13 mouse cellular contexts compared by ENCODE assay signal in the genomic region with DNA sequence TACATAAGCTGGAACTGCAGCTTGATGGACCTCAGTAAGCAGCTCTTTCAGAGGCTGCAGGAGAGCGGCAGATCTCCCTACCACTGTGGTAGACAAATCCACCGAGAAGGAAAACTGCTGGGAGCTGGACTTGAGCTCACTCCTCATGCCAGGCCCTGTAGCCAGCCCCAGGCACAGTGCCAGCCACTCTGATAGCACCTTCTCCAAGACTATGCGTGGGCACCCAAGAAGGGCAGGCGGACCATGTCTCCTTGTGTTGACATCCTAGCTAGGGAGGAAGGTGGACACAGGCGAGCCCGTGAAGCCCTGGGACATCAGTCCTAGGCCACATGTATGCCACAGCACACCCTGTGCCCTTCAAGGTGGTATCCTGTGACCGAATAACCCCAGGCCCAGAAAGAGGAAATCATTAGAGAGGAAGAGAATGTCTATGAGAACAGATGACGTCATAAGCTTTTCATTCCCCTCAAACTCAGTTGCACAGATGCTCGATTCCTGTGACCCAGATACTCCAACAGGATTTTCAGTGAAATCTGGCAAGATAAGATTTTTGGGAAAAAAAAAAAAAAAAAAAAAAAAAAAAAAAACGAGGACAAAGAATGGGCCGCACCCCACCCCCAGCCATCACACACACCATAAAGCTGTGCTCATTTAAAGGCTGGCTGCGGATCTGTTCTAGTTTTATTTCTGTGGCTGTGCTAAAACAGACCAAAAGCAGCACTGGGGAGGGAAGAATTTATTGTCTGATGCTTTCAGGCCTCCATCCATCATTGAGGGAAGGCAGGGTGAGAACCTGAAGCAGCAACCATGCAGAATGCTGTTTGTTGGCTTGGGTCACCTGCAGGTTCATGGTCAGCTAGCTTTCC. TPM values are rescaled to one million over a fixed set of nuclear protein-coding genes. Genes with fewer than 3 reads are reported as not detected.
DNase-seq lines count a peak whose midpoint lies in the region; ATAC-seq and TF ChIP-seq lines count a peak whose summit lies in the region.
"Had no signal": no experiment of that assay in that cellular context is flagged by ENCODE, and none has a peak within 500 bp of the region (broad histone marks: within the 10 kb centered on the region; RNA-seq: fewer than 3 reads in every experiment).

No protein-coding gene starts in this region.

- H3K27ac ChIP-seq in layer of hippocampus, adult 2 months = peak overlapping the region; percentile 79
- H3K27ac ChIP-seq in forebrain, embryonic 15.5 days (replicated peaks) = peak overlapping the region; percentile 55
- peak overlapping the region; percentile 68 for H3K27ac ChIP-seq in olfactory bulb, adult 2 months (ENCODE audit: insufficient read depth, low read depth, low read length)
- no peak overlapping the region for H3K27ac ChIP-seq in embryonic facial prominence, embryonic 10.5 days (replicated peaks)
- H3K27ac ChIP-seq: midbrain, embryonic 15.5 days had no signal

- 61% methylated on average over 12 of the region's 12 CpGs for WGBS in forebrain, embryonic 15.5 days
- WGBS in olfactory bulb, adult 2 months = 37% methylated on average over 12 of the region's 12 CpGs
- 91% methylated on average over 12 of the region's 12 CpGs for WGBS in embryonic facial prominence, embryonic 10.5 days

- H3K4me2 ChIP-seq in forebrain, embryonic 15.5 days (replicated peaks) = no peak overlapping the region
- H3K4me2 ChIP-seq: midbrain, embryonic 15.5 days had no signal

- no peaks in the 10 kb centered on the region for H3K27me3 ChIP-seq in forebrain, embryonic 15.5 days
- no peaks in the 10 kb centered on the region for H3K27me3 ChIP-seq in embryonic facial prominence, embryonic 10.5 days (replicated peaks; ENCODE audit: low read depth, poor library complexity, severe bottlenecking)
- H3K27me3 ChIP-seq: midbrain, embryonic 15.5 days had no signal

- H3K36me3 ChIP-seq in forebrain, embryonic 15.5 days = peaks cover 36% of the 10 kb centered on the region
- no peaks in the 10 kb centered on the region; the same call in 1 of the 2 replicates for H3K36me3 ChIP-seq in embryonic facial prominence, embryonic 10.5 days (replicated peaks)

- H3K4me3 ChIP-seq in layer of hippocampus, adult 2 months = no peak overlapping the region
- no peak overlapping the region for H3K4me3 ChIP-seq in forebrain, embryonic 15.5 days
- H3K4me3 ChIP-seq in olfactory bulb, adult 2 months (ENCODE audit: insufficient read depth, low read depth, low read length) = no peak overlapping the region
- H3K4me3 ChIP-seq in embryonic facial prominence, embryonic 10.5 days = no peak overlapping the region
- H3K4me3 ChIP-seq: midbrain, embryonic 15.5 days had no signal

- peak in 1 of 2 experiments; percentile 39 for DNase-seq in layer of hippocampus, adult 2 months (ENCODE audit: low spot score in 2 of 2)
- no peak for DNase-seq in layer of hippocampus, postnatal 25 days (ENCODE audit: extremely low spot score in 1 of 2, low spot score in 1 of 2)
- DNase-seq in cerebellum, adult 11-12 months = peak; percentile 79
- no peak for DNase-seq in adrenal gland, postnatal 4 days (ENCODE audit: low spot score in 2 of 2)
- no peak for DNase-seq in embryo, embryonic 10.5 days (ENCODE audit: low spot score)
- no peak for DNase-seq in embryonic facial prominence, embryonic 10.5 days (ENCODE audit: low spot score)
- DNase-seq: kidney, adult 11 months; thymus, postnatal 25 days had no signal

- ATAC-seq in forebrain, embryonic 15.5 days (replicated peaks) = no peak
- ATAC-seq: midbrain, embryonic 15.5 days had no signal

- no peak for TF ChIP-seq POLR2A in olfactory bulb, adult 2 months (IDR thresholded peaks at IDR 0.05; ENCODE audit: insufficient read depth, low read depth, low read length)

- peaks cover 53% of the 10 kb centered on the region for H3K4me1 ChIP-seq in forebrain, embryonic 15.5 days
- H3K4me1 ChIP-seq in olfactory bulb, adult 2 months (ENCODE audit: control insufficient read depth, insufficient read depth, low read length) = peaks cover 37% of the 10 kb centered on the region
- peaks cover 18% of the 10 kb centered on the region for H3K4me1 ChIP-seq in embryonic facial prominence, embryonic 10.5 days

- H3K9me3 ChIP-seq in forebrain, embryonic 15.5 days = no peaks in the 10 kb centered on the region
- H3K9me3 ChIP-seq in embryonic facial prominence, embryonic 10.5 days = no peaks in the 10 kb centered on the region
- H3K9me3 ChIP-seq: midbrain, embryonic 15.5 days had no signal

- no peak for TF ChIP-seq CTCF in layer of hippocampus, adult 2 months (conservative IDR thresholded peaks at IDR 0.05)
- TF ChIP-seq CTCF in olfactory bulb, adult 2 months (IDR thresholded peaks at IDR 0.05; ENCODE audit: insufficient read depth, low read depth, low read length) = no peak

- H3K9ac ChIP-seq in forebrain, embryonic 15.5 days (replicated peaks) = no peak overlapping the region
- H3K9ac ChIP-seq: midbrain, embryonic 15.5 days had no signal

RNA-seq across cellular contexts. Expression of a gene that starts 18.1 kb away (rescaled TPM):
- total RNA-seq in layer of hippocampus, adult 2 months (2021) = 100 to 1,000 TPM; 609 to 644 TPM
- total RNA-seq in layer of hippocampus, postnatal 25 days (2021) = 100 to 1,000 TPM; 592 to 639 TPM
- polyA plus RNA-seq in forebrain, embryonic 15.5 days (2015; fragmentation: Nextera tagmentation; extraction: Ambion mirVana) = 336 and 351 TPM in 2 replicates
- 456 and 729 TPM in 2 replicates for polyA plus RNA-seq in olfactory bulb, adult 2 months (2012; ENCODE audit: insufficient read depth, insufficient read length, low replicate concordance, missing spikeins)
- 10 to 100 TPM; 36.0 to 45.0 TPM for total RNA-seq in adrenal gland, postnatal 4 days (2021)
- 23.9 and 27.5 TPM in 2 replicates for polyA plus RNA-seq in embryonic facial prominence, embryonic 10.5 days (2016; fragmentation: Nextera tagmentation; extraction: Ambion mirVana)

RNA-seq across cellular contexts. Expression of a gene that starts 51.4 kb away (rescaled TPM):
- total RNA-seq in layer of hippocampus, adult 2 months (2021) = not detected
- total RNA-seq in layer of hippocampus, postnatal 25 days (2021) = not detected
- not detected in 2 replicates for polyA plus RNA-seq in forebrain, embryonic 15.5 days (2015; fragmentation: Nextera tagmentation; extraction: Ambion mirVana)
- polyA plus RNA-seq in olfactory bulb, adult 2 months (2012; ENCODE audit: insufficient read depth, insufficient read length, low replicate concordance, missing spikeins) = not detected in 2 replicates
- total RNA-seq in adrenal gland, postnatal 4 days (2021) = 10 to 100 TPM in 1 of 2 experiments, under 1 TPM in 1; 0.70 to 18.8 TPM
- polyA plus RNA-seq in embryonic facial prominence, embryonic 10.5 days (2016; fragmentation: Nextera tagmentation; extraction: Ambion mirVana) = not detected in 2 replicates
- total RNA-seq: layer of hippocampus, postnatal 36 days had no signal
- polyA plus RNA-seq: heart, embryonic 14.5 days; midbrain, embryonic 15.5 days had no signal

Comparison
In these comparisons a context has a peak if more than half of its experiments do, and no peak if none do; other contexts are left out.
1. RNA of a gene that starts 18.1 kb away (total RNA-seq): 609 to 644 TPM in layer of hippocampus, adult 2 months and 592 to 639 TPM in layer of hippocampus, postnatal 25 days; 36.0 to 45.0 TPM in adrenal gland, postnatal 4 days; every median in the first group is over 10 times any median in the second.